ENCODE assay signal across 7 mouse cellular contexts in the genomic region with DNA sequence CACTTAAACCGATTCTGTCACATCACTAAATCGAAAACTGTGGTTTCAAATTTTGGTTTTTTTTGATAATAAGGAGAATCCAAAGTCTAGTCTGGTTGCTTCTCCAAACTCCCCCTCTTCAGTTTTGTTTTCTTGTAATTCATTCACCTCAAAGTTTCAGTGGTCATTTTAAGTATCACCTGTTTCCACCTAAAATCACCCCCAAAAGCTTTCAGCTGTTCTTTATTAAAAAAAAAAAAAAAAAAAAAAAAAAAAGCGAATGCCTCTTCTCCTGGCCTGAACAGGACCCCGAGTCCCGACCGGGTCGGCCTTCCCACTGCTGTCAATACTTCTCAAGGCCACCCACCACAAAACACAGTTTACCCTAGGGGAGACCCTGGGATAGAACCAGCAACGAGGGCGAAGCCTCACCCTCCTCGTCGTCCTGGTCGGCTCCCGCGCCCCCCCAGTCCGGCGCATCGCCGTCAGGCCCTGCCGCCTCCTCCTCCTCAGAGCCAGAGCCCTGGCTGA. TPM values are rescaled to one million over a fixed set of nuclear protein-coding genes. Genes with fewer than 3 reads are reported as not detected.
A peak's percentile ranks its signal among the peaks of the same experiment; 100 is the strongest.
DNase-seq lines count a peak whose midpoint lies in the region; ATAC-seq and TF ChIP-seq lines count a peak whose summit lies in the region.

No protein-coding gene starts in this region.

- no peaks in the 10 kb centered on the region for H3K27me3 ChIP-seq in lung, embryonic 15.5 days
- no peaks in the 10 kb centered on the region for H3K27me3 ChIP-seq in embryonic facial prominence, embryonic 15.5 days
- no peaks in the 10 kb centered on the region for H3K27me3 ChIP-seq in limb, embryonic 11.5 days (ENCODE audit: control insufficient read depth, insufficient read depth, low read length)
- H3K27me3 ChIP-seq in small intestine, adult 2 months (ENCODE audit: control insufficient read depth, insufficient read depth, low read length) = no peaks in the 10 kb centered on the region

- H3K9me3 ChIP-seq in lung, embryonic 15.5 days = no peaks in the 10 kb centered on the region
- H3K9me3 ChIP-seq in embryonic facial prominence, embryonic 15.5 days (replicated peaks) = no peaks in the 10 kb centered on the region
- H3K9me3 ChIP-seq in limb, embryonic 11.5 days (ENCODE audit: control insufficient read depth, low read length) = no peaks in the 10 kb centered on the region

- TF ChIP-seq POLR2A in small intestine, adult 2 months (IDR thresholded peaks at IDR 0.05; ENCODE audit: low read depth, low read length) = no peak

- H3K4me2 ChIP-seq in lung, embryonic 15.5 days = peak overlapping the region; percentile 65
- peak overlapping the region; percentile 63 for H3K4me2 ChIP-seq in embryonic facial prominence, embryonic 15.5 days (replicated peaks)
- peak overlapping the region; percentile 51 for H3K4me2 ChIP-seq in limb, embryonic 11.5 days (ENCODE audit: low read depth, severe bottlenecking)

- peaks cover 11% of the 10 kb centered on the region for H3K4me1 ChIP-seq in lung, embryonic 15.5 days
- H3K4me1 ChIP-seq in embryonic facial prominence, embryonic 15.5 days = peaks cover 24% of the 10 kb centered on the region
- H3K4me1 ChIP-seq in limb, embryonic 11.5 days (ENCODE audit: control insufficient read depth, insufficient read depth, low read length) = peaks cover 5% of the 10 kb centered on the region; the same call in 1 of the 2 replicates
- peaks cover 6% of the 10 kb centered on the region; the same call in 1 of the 2 replicates for H3K4me1 ChIP-seq in small intestine, adult 2 months (ENCODE audit: control insufficient read depth, insufficient read depth, insufficient read length, low read length)

- 9% methylated on average over 19 of the region's 19 CpGs for WGBS in lung, embryonic 15.5 days
- WGBS in embryonic facial prominence, embryonic 15.5 days = 8% methylated on average over 19 of the region's 19 CpGs
- WGBS in limb, embryonic 11.5 days = 8% methylated on average over 19 of the region's 19 CpGs
- WGBS in small intestine, adult 2 months = 5% methylated on average over 19 of the region's 19 CpGs

- no peak for TF ChIP-seq CTCF in small intestine, adult 2 months (IDR thresholded peaks at IDR 0.05; ENCODE audit: extremely low read depth, insufficient read length, insufficient replicate concordance, low read depth, low read length)

- peak overlapping the region; percentile 89 for H3K27ac ChIP-seq in lung, embryonic 15.5 days
- H3K27ac ChIP-seq in embryonic facial prominence, embryonic 15.5 days (replicated peaks) = peak overlapping the region; percentile 89
- H3K27ac ChIP-seq in limb, embryonic 11.5 days (replicated peaks; ENCODE audit: low read depth, low read length) = peak overlapping the region; percentile 73
- H3K27ac ChIP-seq in small intestine, adult 2 months (ENCODE audit: insufficient read depth, low read depth, low read length) = peak overlapping the region; percentile 77

- H3K9ac ChIP-seq in lung, embryonic 15.5 days = peak overlapping the region; percentile 92
- peak overlapping the region; percentile 95 for H3K9ac ChIP-seq in embryonic facial prominence, embryonic 15.5 days
- H3K9ac ChIP-seq in limb, embryonic 11.5 days (ENCODE audit: low read length) = peak overlapping the region; percentile 91

- DNase-seq in lung, postnatal 10 days = no peak
- no peak for DNase-seq in limb, embryonic 11.5 days (ENCODE audit: low spot score)
- DNase-seq in urinary bladder, postnatal 4 days (ENCODE audit: low spot score in 2 of 2) = no peak

- peaks cover 20% of the 10 kb centered on the region for H3K36me3 ChIP-seq in lung, embryonic 15.5 days
- H3K36me3 ChIP-seq in embryonic facial prominence, embryonic 15.5 days = peaks cover 26% of the 10 kb centered on the region
- H3K36me3 ChIP-seq in limb, embryonic 11.5 days (ENCODE audit: control insufficient read depth, insufficient read depth, low read length) = peaks cover 6% of the 10 kb centered on the region; the same call in 1 of the 2 replicates
- H3K36me3 ChIP-seq in small intestine, adult 2 months (ENCODE audit: control insufficient read depth, insufficient read depth, low read length) = peaks cover 15% of the 10 kb centered on the region

- ATAC-seq in lung, embryonic 15.5 days (ENCODE audit: borderline replicate concordance, extremely low read depth, low FRiP score, low TSS enrichment) = no peak
- no peak; the same call in 1 of the 2 replicates for ATAC-seq in embryonic facial prominence, embryonic 15.5 days (ENCODE audit: insufficient number of reproducible peaks, low FRiP score, low TSS enrichment, low read depth)
- ATAC-seq in limb, embryonic 11.5 days (ENCODE audit: insufficient number of reproducible peaks, low FRiP score, low TSS enrichment, low read depth) = no peak; the same call in 1 of the 2 replicates
- ATAC-seq in cerebellum, adult (ENCODE audit: insufficient number of reproducible peaks, low FRiP score, low TSS enrichment) = no peak

- peak overlapping the region; percentile 77 for H3K4me3 ChIP-seq in lung, embryonic 15.5 days
- peak overlapping the region; percentile 68 for H3K4me3 ChIP-seq in embryonic facial prominence, embryonic 15.5 days (replicated peaks)
- peak overlapping the region; percentile 97 for H3K4me3 ChIP-seq in limb, embryonic 11.5 days (ENCODE audit: low read depth, low read length)
- H3K4me3 ChIP-seq in small intestine, adult 2 months (ENCODE audit: low read depth, low read length) = peak overlapping the region; percentile 77

RNA-seq across cellular contexts. Expression of a gene that starts 0.5 kb away (rescaled TPM):
- polyA plus RNA-seq in lung, embryonic 15.5 days (2015; fragmentation: Nextera tagmentation; extraction: Ambion mirVana) = 34.4 and 35.7 TPM in 2 replicates
- polyA plus RNA-seq in embryonic facial prominence, embryonic 15.5 days (2015; fragmentation: Nextera tagmentation; extraction: Ambion mirVana) = 30.7 and 34.6 TPM in 2 replicates
- polyA plus RNA-seq in limb, embryonic 11.5 days (2014; fragmentation: Nextera tagmentation; extraction: Ambion mirVana) = 42.1 and 46.6 TPM in 2 replicates
- polyA plus RNA-seq in small intestine, adult 2 months (2012; rRNA removed) = 13.7 and 22.5 TPM in 2 replicates

RNA-seq across cellular contexts. Expression of a gene that starts 26.8 kb away (rescaled TPM):
- polyA plus RNA-seq in lung, embryonic 15.5 days (2015; fragmentation: Nextera tagmentation; extraction: Ambion mirVana) = 67.5 and 67.7 TPM in 2 replicates
- 66.5 and 68.9 TPM in 2 replicates for polyA plus RNA-seq in embryonic facial prominence, embryonic 15.5 days (2015; fragmentation: Nextera tagmentation; extraction: Ambion mirVana)
- 80.5 and 82.7 TPM in 2 replicates for polyA plus RNA-seq in limb, embryonic 11.5 days (2014; fragmentation: Nextera tagmentation; extraction: Ambion mirVana)
- polyA plus RNA-seq in small intestine, adult 2 months (2012; rRNA removed) = 1.9 and 3.9 TPM in 2 replicates

RNA-seq across cellular contexts. Expression of a gene that starts 27.1 kb away (rescaled TPM):
- 9.0 and 10.0 TPM in 2 replicates for polyA plus RNA-seq in lung, embryonic 15.5 days (2015; fragmentation: Nextera tagmentation; extraction: Ambion mirVana)
- polyA plus RNA-seq in embryonic facial prominence, embryonic 15.5 days (2015; fragmentation: Nextera tagmentation; extraction: Ambion mirVana) = 9.8 and 12.5 TPM in 2 replicates
- polyA plus RNA-seq in limb, embryonic 11.5 days (2014; fragmentation: Nextera tagmentation; extraction: Ambion mirVana) = 6.6 and 7.5 TPM in 2 replicates
- 6.8 and 10.0 TPM in 2 replicates for polyA plus RNA-seq in small intestine, adult 2 months (2012; rRNA removed)

RNA-seq across cellular contexts. Expression of a gene that starts 40.3 kb away (rescaled TPM):
- polyA plus RNA-seq in lung, embryonic 15.5 days (2015; fragmentation: Nextera tagmentation; extraction: Ambion mirVana) = 0.82 and 1.3 TPM in 2 replicates
- polyA plus RNA-seq in embryonic facial prominence, embryonic 15.5 days (2015; fragmentation: Nextera tagmentation; extraction: Ambion mirVana) = 6.7 and 7.6 TPM in 2 replicates
- polyA plus RNA-seq in limb, embryonic 11.5 days (2014; fragmentation: Nextera tagmentation; extraction: Ambion mirVana) = 1.5 and 1.9 TPM in 2 replicates
- polyA plus RNA-seq in small intestine, adult 2 months (2012; rRNA removed) = 26.9 and 33.1 TPM in 2 replicates

Comparison
In these comparisons a context has a peak if more than half of its experiments do, and no peak if none do; other contexts are left out.
1. RNA of a gene that starts 26.8 kb away (polyA plus RNA-seq): 80.5 to 82.7 TPM in limb, embryonic 11.5 days, 66.5 to 68.9 TPM in embryonic facial prominence, embryonic 15.5 days and 67.5 to 67.7 TPM in lung, embryonic 15.5 days; 1.9 to 3.9 TPM in small intestine, adult 2 months; every median in the first group is over 10 times any median in the second.
2. Peak in every context shown above with its lines, with median percentiles within 50 percentile points of each other: H3K27ac ChIP-seq, H3K4me2 ChIP-seq, H3K4me3 ChIP-seq and H3K9ac ChIP-seq.